In the genomic region with DNA sequence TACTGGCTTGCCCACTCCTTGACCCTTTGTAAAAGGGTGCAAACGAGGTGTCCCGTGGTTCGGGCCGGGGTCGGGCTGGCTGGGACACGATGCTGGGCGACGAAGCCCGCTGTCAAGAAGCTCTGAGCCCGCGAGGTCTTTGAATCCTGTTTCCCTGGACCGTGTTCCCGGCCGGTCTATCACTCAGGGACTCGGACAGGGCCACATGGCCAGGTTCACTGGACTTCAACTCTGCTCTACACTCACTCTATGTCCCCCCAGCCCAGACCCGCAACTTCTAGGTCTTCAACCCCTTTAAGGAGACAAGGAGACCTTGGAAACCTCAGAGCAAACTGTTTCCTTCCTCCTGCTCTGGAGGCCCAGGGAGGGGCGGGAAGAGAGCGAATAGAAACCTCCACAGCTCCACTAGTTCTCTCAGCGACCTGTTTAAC, we compare ENCODE assay signal across 8 mouse cellular contexts. TPM values are rescaled to one million over a fixed set of nuclear protein-coding genes. Genes with fewer than 3 reads are reported as not detected.
DNase-seq lines count a peak whose midpoint lies in the region; ATAC-seq and TF ChIP-seq lines count a peak whose summit lies in the region.

No protein-coding gene starts in this region.

- H3K4me2 ChIP-seq in embryonic facial prominence, embryonic 13.5 days: peak overlapping the region; percentile 64
- peak overlapping the region; percentile 48 for H3K4me2 ChIP-seq in midbrain, embryonic 15.5 days

- H3K9ac ChIP-seq in embryonic facial prominence, embryonic 13.5 days: peak overlapping the region; percentile 87
- peak overlapping the region; percentile 50 for H3K9ac ChIP-seq in midbrain, embryonic 15.5 days

- no peak for TF ChIP-seq CTCF in left cerebral cortex, adult 2 months (IDR thresholded peaks at IDR 0.05)

- H3K27ac ChIP-seq in left cerebral cortex, adult 2 months: peak overlapping the region; percentile 66
- H3K27ac ChIP-seq in embryonic facial prominence, embryonic 13.5 days: peak overlapping the region; percentile 94
- H3K27ac ChIP-seq in midbrain, embryonic 15.5 days: peak overlapping the region; percentile 80

- intact Hi-C loops in left cerebral cortex, adult 2 months (cut with DNase I): loop anchor here (2.0 to 10.0 kb wide), 4 partner anchors 71 to 295 kb away; no protein-coding TSS in a partner anchor

- ATAC-seq in embryonic facial prominence, embryonic 13.5 days (ENCODE audit: insufficient number of reproducible peaks, insufficient read depth, low FRiP score, low TSS enrichment, low read depth): no peak
- no peak for ATAC-seq in midbrain, embryonic 15.5 days (replicated peaks)

- H3K4me1 ChIP-seq in embryonic facial prominence, embryonic 13.5 days: peaks cover 37% of the 10 kb centered on the region
- H3K4me1 ChIP-seq in midbrain, embryonic 15.5 days: peaks cover 21% of the 10 kb centered on the region

- no peak for DNase-seq in left cerebral cortex, adult 2 months (ENCODE audit: extremely low spot score in 1 of 2, low spot score in 2 of 2)
- no peak for DNase-seq in left cerebral cortex, adult 18-20 months (ENCODE audit: low spot score in 2 of 2)
- peak; percentile 9 for DNase-seq in induced T-regulatory cell, adult 2 months (ENCODE audit: low read depth)
- DNase-seq in urinary bladder, postnatal 14 days (ENCODE audit: low spot score): no peak
- DNase-seq in testis, postnatal 14 days (ENCODE audit: low spot score): no peak
- no peak for DNase-seq in adrenal gland, adult 8-10 months

- peak overlapping the region; percentile 50 for H3K4me3 ChIP-seq in left cerebral cortex, adult 2 months
- H3K4me3 ChIP-seq in embryonic facial prominence, embryonic 13.5 days: peak overlapping the region; percentile 54
- H3K4me3 ChIP-seq in midbrain, embryonic 15.5 days: peak overlapping the region; percentile 43

- no peaks in the 10 kb centered on the region for H3K36me3 ChIP-seq in embryonic facial prominence, embryonic 13.5 days
- H3K36me3 ChIP-seq in midbrain, embryonic 15.5 days (replicated peaks): no peaks in the 10 kb centered on the region

- no peaks in the 10 kb centered on the region for H3K9me3 ChIP-seq in embryonic facial prominence, embryonic 13.5 days
- H3K9me3 ChIP-seq in midbrain, embryonic 15.5 days: no peaks in the 10 kb centered on the region

- under 1% methylated on average over 19 of the region's 19 CpGs for WGBS in embryonic facial prominence, embryonic 13.5 days
- 0% methylated on average over 19 of the region's 19 CpGs for WGBS in midbrain, embryonic 15.5 days

- peaks cover 95% of the 10 kb centered on the region for H3K27me3 ChIP-seq in embryonic facial prominence, embryonic 13.5 days
- H3K27me3 ChIP-seq in midbrain, embryonic 15.5 days (replicated peaks): peaks cover 61% of the 10 kb centered on the region

RNA-seq across cellular contexts. Expression of a gene that starts 1.7 kb away (rescaled TPM):
- total RNA-seq in left cerebral cortex, adult 2 months (2021): 10 to 100 TPM; 14.5 to 15.6 TPM
- 10 to 100 TPM; 11.9 to 17.1 TPM for total RNA-seq in left cerebral cortex, adult 18-20 months (2021)
- 23.8 and 24.7 TPM in 2 replicates for polyA plus RNA-seq in embryonic facial prominence, embryonic 13.5 days (2015; fragmentation: Nextera tagmentation; extraction: Ambion mirVana)
- polyA plus RNA-seq in midbrain, embryonic 15.5 days (2015; fragmentation: Nextera tagmentation; extraction: Ambion mirVana): 15.5 and 18.2 TPM in 2 replicates
- under 1 TPM in 2 of 4 experiments, not detected in 2; 0.10 to 0.15 TPM for total RNA-seq in adrenal gland, adult 8-10 months (2022)

Comparison
In these comparisons a context has a peak if more than half of its experiments do, and no peak if none do; other contexts are left out.
1. RNA of a gene that starts 1.7 kb away (total RNA-seq): 11.9 to 17.1 TPM in left cerebral cortex, adult 18-20 months and 14.5 to 15.6 TPM in left cerebral cortex, adult 2 months; 0.10 to 0.15 TPM in adrenal gland, adult 8-10 months; every median in the first group is over 10 times any median in the second.
2. Peak in every context shown above with its lines, with median percentiles within 50 percentile points of each other: H3K27ac ChIP-seq and H3K4me3 ChIP-seq.